Mouse (Mus musculus) layer of hippocampus, adult 9-10 months (tissue): ENCODE measurements at regions not wholly inside any gene's neighbourhood (a gene's known extent, or its start where the extent isn't known, plus 50 kb on each side); places are given as distances from the start of the nearest gene placed in this dataset.

Experiments
- DNase-seq: peaks from one replicate; pipeline ENCODE4 v3.0.0; 2022; ENCODE audit warnings: low spot score

DNA sequence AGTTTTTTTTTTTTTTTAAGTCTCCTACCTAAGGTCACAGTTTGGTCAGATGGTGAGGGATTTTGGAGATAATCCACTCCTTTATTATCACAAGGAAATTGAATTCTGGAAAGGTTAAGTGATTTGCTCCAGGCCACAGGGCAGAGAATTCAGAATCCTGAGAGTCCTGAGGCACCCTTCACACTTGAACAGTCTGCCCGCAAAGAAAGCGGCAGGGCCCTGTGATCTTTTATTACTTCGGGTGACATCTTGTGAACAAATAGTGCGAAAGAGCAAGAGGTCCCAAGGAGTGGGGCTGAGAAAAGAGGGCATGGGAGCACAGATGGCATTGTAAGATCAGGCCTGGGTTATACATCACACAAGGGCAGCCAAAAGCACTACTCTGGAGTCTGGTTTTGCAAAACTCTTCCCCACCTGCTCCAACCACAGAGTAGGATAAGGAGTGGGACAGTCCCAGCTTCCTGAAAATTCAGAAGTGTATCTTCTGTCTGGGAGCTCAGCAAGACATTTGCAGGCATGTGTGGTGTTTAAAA, 150.5 kb upstream of the Wdr11 start:
- no peak for DNase-seq

DNA sequence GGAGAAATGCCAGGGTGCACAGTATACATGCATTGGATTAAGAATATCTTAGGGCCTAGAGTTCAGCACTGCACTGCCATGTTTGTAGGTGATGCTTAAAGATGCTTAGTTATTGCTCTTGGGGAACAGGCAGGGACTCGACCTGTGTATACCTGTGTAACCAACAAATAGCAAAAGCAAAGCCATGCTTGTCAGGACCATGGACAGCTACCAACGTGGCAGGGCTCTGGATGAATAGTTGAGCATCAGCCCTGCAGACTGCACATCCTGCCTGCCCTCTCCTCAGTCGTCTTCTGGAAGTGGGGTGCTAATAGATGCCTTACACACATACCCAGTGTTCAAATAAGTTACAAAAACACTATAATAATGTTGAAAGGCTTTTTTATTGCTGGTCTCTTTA, 122.2 kb upstream of the Wdr11 start:
- no peak for DNase-seq

DNA sequence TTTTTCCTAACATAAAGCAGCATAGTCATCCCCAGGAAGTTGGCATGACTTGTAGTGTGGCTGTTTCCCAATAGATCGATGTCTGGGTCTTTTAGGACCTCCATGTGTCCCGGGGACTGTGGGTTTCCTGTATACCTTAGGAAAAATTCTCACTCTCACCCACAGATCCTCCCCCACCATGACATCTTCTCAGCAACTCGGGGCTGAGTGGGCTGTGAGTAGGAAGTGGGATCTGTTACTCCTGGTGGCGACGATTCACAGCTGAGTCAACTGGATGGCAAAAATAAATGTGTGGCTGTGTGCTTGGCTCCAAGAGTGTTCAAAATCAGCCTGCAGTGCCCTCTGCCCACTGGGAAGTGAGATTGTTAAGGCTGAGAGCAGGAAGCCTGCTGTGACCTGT, 107.9 kb upstream of the Wdr11 start:
- DNase-seq: no peak

DNA sequence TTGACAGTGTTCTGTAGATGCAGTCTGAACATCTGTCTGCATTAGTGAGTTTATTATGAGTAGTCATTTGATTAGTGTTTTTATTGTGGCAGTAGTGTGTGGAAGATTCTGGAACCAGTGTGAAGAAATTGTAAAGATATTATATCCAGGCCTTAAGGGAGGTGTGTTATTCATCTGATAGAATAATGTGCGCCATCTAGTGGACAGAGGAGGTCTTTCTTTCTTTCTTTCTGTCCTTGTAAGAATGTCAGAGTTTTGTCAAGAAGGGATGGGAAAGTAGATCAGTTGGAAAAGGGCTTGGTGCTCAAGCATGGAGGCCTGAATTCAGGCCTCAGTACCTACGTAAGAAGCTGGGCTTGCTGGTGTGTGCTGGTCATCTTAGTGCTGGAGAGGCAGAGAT, 84.8 kb upstream of the Wdr11 start:
- peak; percentile 61 for DNase-seq

DNA sequence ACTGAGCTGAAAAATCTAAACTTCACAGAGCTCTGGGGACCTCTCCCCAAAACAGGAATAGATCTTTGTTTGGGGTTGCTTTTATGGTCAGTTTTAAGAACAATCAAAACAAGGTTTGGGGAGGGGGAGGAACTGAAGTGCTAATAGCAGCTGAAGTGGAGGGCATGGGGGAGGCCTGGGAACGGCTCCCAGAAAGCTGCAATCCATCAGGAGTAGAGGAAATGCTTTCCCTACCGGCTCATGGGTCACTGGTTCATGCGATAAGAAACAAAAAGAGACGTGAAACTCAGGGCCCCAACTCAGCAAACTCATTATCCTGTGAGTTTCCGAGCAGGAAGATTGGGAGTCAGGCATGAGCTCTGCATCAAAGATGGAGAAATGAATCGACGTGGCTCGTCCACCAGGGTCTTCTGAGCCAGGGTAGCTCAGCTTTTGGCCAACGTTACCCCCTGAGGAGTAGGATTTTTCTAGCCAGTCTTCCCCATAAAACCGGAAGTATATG, 82.0 kb upstream of the Wdr11 start:
- no peak for DNase-seq

DNA sequence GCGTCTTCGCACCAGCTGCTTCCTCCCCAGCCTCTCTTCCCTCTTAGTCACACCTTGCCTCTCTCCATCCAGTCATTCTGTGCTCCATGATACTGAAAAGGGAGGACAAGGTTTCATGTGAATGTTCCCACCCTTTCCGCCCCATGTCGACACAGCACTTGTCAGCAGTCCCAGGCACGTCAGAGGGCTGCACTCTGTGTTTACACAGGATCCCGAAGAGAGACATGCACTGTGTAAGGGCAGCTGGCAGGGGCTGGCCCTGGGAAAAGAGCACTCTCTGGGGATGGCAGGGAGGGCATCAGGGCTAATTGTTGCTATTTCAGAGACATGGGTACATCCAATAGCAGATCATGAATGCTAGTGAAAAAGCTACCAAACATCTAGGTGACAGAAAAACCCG, 77.0 kb upstream of the Wdr11 start:
- DNase-seq: no peak

DNA sequence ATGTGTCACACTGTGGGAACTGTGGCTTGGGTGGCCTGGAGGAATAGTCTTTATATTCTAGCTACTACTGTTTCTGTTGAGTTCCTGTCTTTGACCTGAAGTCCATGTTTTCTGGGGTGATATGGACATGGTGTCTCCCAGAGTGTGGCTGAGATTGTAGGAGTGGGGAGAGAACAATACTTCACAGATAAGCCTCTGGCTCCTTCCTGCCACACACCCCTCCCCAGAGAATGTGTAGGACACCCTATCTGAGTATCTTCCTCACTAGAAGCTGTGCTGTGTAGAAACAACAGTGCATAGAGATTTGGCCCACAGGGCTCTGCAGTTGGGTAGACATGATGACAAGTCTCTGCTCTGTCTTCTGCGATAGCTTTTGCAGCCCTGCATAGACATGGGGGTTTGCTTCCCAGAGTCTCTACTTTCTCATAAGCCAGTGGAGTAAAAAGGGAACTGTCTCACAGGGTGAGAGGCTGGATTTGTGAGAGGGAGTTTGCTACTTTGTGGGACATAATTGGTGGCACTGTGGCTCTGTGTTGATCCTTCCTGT, 67.2 kb upstream of the Wdr11 start:
- DNase-seq: no peak

DNA sequence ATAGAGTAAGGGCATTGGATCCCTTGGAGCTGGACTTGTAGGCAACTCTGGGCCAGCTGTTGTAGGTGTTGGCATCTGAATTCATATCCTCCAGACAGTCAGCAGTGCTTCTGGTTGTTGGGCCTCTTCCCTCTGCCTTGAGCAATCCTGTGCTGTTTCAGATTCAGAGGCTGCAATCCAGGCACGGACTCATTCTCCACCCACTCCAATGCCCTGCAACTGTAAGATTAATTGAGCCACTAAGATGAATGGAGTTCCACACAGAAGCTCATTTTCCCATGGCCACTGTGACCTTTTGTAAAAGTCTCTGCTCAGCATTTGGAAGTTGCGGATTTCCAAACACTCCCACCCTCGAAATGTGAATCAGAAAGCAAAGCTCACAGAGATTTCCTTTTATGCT, 65.7 kb upstream of the Wdr11 start:
- DNase-seq: no peak

DNA sequence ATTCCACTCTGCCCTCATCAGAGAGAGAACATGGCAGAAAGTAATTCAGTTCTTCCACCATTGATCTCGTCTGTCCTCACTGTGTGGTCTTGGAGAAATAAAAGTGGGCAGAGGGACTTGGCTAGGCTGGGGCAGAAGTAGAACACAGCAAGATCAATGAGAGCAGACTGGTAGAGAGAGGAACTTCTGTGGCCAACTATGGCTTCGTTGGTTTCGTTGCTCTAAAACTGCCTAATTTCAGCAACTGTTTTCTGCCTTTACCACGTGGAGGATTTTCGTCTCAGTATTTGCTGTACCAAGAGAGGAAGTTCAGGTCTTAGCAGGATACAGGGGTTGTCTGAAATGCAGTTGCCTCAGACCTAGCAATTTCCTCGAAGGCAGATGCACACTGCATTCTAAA, 63.4 kb upstream of the Wdr11 start:
- no peak for DNase-seq

DNA sequence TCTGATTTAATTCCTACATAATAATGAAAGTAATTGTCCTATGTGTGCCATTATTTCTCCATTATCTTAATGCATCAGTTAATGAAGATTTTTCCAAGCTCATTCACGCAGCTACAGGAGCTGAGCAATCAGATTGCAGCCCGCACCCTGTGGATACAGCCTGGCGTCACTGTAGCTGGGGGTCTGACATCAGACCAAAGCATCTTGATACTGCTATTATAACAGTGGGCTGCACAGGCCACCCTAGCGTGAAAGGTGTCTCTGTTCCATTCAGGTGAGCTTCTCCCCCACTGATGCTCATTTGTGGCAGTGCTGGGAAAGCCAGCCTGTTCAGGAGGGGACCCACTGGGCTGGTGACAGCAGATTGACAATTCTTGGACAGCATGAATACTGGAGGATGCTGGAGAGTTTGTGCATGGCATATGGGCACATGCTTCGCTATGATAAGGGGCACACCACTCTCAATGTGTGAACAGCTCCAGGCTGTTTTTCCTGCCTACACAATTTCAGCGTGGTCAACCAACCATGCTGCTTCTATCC, 58.2 kb upstream of the Wdr11 start:
- no peak for DNase-seq
